Mouse (Mus musculus) embryo, embryonic 10 days (tissue): Measurements from ENCODE around the gene Polr2m.
"Not testable (repeated sequence)": the region's sequence is repeated elsewhere in the genome, so short reads cannot be mapped to it uniquely, and the experiment has no call there.

Experiments
- DNase-seq: peaks from one replicate; pipeline ENCODE4 v3.0.0-alpha.2; 2015; ENCODE audit warnings: low spot score

Polr2m gene

DNA sequence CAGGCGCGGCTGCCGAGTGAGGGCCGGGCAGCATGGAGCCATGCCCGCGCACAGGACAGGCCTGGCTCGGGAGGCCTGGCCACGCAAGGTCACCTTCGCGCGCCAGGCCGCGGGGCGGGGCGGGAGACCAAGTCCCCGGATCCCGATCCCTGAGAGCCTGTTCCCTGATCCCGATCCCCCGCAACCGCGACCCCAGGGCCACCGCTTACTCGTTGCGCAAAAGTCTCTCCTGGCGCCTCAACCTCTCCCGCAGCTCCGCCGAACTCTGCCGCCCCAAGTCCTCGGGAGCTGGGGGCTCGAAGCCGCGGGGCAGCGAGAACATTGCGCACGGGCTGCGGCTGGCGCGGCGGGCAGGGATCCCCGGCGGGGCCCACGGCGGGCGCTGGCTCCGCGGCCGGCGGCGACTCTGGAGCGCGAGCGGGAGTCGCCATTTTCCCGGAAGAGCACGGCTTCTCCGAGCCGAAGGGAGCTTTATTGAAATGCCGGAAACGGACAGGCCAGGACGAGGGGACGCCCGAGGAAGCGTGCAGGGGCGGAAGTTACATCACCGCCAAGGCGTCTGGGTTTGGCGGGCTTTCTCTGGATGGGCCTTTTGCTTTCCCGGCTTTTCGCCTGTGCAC lies at the start of gene Polr2m:
Polr2m (minus strand) TSS at position 461 of the 620 bp plus-strand sequence.
- DNase-seq = peak; percentile 99

DNA sequence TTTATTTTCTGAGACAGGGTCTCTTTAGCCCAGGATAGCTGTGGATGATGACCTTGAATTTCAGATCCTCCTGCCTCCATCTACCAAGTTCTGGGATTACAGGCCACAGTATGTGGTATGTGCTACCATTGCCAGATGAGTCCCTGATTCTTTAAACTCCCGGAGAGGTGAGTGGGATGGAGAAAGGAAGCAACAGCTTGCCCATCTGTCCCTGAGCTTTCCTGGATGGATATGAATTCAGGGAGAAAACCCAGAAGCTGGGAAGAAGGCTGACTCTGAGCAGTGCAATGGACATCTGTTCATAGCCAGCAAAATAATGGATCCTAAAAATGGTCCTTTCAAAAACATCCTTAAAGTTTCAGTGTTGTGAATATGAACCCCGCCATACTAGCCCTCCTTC lies 49.3 kb upstream of the Polr2m start:
- no peak for DNase-seq

GRCm38 (mm10) chr9:71529960-71530359 lies 44.2 kb upstream of the Polr2m start:
- DNase-seq = no peak

GRCm38 (mm10) chr9:71527438-71527837 lies 41.7 kb upstream of the Polr2m start:
- peak; percentile 47 for DNase-seq

DNA sequence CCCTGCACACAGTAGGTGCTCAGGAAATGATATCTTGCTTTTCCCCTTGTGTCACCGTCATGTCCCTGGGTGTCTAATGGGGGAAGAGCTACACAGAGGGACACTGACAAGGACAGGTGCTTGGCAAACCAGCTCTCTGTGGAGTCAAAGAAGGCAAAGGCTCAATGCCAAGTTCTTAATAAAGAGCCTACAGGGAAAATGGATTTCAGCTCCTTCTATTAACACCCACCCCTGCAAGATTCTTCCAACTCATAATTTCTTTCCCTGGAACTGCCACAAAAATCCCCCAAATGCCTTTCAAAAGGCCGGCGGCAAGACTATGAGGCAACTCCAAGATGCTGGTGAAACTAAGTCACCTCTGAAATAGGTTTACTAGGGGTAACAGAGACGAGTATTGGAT lies 38.2 kb upstream of the Polr2m start:
- DNase-seq = no peak

- DNase-seq = no peak
Observed at GRCm38 (mm10) chr9:71519836-71520235, 34.1 kb upstream of the Polr2m start.

DNA sequence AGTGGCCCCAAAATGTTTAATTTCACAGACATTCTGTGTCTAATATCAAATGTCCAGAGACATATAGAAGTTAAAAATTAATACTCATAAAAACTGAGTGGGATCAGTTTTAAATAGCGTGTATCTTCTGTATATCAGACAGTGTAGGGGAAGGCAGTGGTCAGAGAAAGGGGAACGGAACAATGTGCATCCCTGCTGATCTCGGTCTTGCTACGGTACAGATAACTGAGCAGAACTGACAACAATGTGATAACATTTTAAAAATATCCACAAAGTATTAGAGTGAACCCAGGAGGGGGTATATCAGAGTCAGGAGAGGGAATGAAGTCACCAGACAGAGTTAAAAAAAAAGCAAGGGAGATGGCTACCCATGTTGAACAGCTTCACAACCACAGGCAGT lies 31.8 kb upstream of the Polr2m start:
- no peak for DNase-seq

- DNase-seq = no peak
Observed at GRCm38 (mm10) chr9:71515862-71516261, 30.1 kb upstream of the Polr2m start.

DNA sequence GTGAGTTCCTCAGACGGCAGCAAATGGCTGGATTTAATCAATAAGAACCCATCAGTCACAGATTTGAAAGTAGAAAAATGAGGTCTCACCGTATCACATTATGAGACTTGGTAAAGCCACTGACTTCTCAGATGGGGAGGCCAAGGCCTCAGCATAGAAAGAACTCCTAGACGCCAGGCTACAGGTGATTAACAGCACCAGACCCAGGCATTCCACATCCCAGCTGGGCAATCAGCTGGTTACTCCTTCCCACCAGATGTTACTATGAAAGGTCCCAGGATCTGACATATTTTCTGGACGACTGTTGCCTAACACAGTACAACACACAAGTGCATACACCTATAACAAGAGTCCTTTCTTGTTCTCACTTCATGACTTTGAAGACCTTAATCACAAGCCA lies 27.8 kb upstream of the Polr2m start:
- no peak for DNase-seq

DNA sequence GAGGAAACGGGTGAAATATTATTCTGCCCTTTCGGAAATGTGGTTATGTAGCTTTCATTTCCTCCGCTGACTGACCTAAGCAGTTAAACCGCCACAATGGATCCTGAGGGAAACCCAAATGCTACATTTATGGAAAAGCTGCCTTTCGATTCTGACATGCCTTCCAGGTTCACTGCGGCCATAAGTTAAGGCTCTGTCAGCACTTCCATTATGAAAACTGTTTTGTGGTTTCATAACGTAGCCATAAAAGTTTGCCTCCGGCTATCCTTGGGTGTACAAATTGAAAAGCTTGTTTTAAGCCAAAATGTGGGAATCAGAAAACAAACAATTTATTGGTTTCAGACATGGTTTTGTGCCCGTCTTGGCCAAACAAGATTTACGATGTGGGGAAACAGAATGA lies 27.2 kb upstream of the Polr2m start:
- no peak for DNase-seq

DNA sequence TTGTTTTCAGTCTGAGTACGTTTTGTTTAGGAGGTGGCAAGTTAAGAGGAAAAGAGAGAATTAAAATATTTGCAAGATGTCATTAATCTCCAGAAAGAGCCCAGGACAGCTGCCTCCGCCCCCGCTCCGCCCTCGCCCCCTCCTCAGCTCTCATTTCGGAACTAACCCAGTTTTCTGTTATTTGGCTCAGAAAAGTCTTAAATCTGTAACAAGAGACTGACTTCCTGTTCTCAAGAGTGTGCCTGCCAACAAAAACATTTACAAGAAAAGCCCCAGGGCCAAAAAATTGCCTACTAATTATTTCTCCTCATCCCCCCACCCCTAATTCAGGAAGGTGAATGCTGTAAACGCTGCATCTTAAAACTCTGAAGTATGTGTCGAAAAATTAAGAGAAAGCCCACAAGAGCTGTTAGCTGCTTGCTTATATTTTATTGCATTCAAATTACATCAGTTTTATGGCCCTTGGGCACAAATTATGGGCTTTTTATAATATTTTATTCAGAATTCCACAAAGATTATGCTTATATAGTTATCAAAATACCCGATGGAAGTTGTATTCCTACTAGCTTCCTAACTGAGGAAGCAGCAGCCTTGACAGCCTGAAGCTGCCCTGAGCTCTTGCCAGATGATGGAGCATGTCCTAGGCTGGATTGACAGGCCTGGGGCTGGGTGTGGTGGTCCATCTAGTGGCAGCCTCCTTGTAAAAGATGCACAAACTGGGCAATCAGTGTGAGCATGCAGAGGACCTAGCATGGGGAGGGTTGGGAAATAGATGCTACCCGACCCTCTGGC lies 12.9 kb upstream of the Polr2m start:
- no peak for DNase-seq

- no peak for DNase-seq
Observed at GRCm38 (mm10) chr9:71496637-71497036, 10.9 kb upstream of the Polr2m start.

DNA sequence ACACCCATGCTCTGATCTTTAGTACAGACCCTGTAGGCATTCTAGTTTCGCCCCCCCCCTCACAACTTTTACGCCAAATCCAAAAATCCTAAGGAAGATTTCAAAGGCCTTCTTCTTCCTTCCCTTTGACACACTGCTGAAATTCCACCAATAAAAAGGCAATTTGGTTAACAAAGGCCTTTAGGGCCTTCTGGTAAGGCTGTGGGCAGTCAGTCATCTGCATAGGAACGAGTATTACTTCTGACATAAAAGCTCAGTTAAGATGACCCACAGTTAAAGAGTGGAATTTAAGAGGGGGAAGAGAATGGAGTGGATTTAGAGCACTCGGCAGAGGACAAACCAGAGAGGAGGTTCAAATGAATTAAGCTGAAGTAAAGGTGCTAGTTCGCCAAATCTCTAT lies 8.0 kb upstream of the Polr2m start:
- DNase-seq = no peak

- DNase-seq = no peak
Observed at GRCm38 (mm10) chr9:71492296-71493025, 6.7 kb upstream of the Polr2m start.

DNA sequence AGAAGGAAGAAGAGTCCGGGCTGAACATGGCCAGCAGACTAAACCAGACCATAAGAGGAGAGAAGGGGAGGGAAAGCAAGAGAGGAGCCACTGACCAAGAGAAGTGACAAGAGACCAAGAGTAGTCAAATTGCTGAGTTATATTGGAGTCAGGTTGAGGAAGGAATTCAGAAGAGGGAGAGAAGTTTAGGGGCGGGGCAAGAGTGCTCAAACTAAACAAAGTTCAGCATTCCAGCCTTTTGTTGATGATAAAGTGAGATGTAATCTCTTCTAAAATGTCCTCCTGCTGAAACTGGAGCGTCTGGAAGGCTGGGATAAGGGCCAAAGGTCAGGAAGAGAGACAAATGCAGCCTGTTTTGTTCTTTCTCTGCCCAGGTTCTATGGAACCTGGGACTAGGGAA lies 4.3 kb upstream of the Polr2m start:
- DNase-seq = peak; percentile 39

- DNase-seq = no peak
Observed at GRCm38 (mm10) chr9:71486127-71486526, 392 bp upstream of the Polr2m start.

GRCm38 (mm10) chr9:71484871-71485474 lies 762 bp downstream of the Polr2m start:
- no peak for DNase-seq

GRCm38 (mm10) chr9:71483872-71484271 lies 1.9 kb downstream of the Polr2m start:
- DNase-seq = not testable (repeated sequence)

DNA sequence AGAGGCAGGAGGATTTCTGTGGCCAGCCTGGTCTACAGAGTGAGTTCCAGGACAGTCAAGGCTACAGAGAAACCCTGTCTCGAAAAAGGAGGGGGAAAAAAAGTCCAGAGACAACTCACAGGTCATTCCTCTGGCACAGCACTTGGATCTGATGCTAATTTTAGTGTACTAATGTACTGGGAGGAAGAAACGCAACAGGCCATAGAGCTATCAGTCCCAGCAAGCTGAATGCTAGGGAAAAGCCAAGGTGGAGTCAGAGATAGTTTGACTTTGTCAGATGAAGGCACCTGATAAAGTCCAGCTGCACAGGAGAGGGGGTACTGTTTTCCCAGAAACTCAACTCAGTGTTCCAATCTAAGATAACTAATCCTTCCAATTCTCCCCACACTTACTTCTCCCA lies 5.4 kb downstream of the Polr2m start:
- DNase-seq = no peak

DNA sequence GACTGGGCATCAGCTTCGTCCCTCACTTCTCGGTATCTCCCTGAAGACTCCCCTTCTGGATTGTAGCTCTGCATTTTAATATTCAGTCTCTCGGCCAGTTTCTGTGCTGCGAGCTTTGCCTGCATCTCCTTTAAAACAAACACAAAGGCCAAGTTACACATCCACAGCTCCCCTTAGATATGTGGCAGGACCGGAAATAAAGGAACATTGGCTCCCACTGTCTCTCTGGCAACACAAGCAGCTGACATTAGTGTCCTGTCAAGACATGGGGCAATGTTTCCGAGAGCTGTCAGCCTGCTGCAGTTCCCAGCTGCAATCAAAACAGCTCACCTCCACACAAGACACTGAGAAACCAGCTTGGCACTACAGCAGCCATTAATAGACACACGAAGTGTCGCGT lies 6.3 kb downstream of the Polr2m start:
- DNase-seq = no peak

DNA sequence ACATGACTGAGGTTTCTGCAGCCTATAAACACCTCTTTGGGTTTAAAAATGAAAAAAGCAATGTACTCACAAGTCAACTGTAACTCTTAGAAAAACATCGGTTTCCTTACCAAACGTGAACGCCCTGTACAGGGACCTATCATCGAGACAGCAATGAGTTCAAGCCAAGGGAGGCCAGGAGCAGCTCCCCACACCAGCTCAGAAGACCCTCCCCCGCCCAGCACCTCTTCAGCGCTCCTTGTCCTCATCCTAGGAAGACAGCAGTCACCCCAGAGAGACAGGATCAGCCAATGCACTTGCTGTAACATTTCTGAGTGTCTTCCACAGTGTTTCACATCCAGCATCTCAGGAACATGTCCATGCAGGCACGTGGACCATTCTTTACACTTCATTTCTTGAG lies 7.1 kb downstream of the Polr2m start:
- DNase-seq = no peak

DNA sequence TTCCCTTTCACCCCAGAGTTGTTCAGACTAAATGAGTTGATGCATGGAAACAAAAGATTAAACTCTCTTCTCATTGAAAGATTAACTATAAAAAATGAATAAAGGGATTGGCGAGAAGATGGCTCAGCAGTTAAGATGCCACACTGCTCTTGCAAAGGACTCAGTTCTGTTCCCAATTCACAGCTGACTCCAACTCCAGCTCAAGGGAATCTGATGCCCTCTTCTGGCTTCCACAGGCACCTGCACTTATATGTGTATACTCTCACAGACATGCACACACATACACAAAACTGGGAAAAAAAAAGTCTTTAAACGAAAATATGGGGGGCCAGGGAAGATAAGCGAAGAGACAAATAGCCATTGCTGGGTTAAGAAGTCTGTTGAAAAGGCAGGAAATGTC lies 9.1 kb downstream of the Polr2m start:
- no peak for DNase-seq

GRCm38 (mm10) chr9:71475536-71475935 lies 10.2 kb downstream of the Polr2m start:
- DNase-seq = no peak
